Mouse (Mus musculus): ENCODE measurements around the gene Slc28a3. TPM values are rescaled to one million over a fixed set of nuclear protein-coding genes. Genes with fewer than 3 reads are reported as not detected.

Slc28a3 gene
- polyA plus RNA-seq, 1 experiment, result 1.5 TPM

DNA sequence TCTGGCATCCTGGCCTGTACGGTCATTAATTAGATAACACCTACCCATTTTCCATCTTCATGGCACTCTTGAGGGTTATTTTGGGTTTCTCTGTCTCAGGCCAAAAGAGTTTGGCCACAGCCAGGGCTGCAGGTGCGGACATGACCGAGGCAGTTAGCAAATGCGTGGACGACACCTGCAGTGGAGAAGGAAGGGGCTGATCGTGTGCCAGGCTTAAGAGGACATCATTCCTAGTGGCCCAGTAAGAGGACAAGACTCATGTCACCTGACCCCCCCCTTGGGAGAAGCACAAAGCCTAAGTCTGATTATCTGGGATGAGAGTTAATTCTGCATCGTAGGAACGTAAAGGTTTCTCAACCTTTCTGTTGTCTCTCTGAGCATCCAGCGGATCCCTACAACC lies 44.5 kb downstream of the Slc28a3 start:
- TF ChIP-seq POLR2A (IDR thresholded peaks at IDR 0.05; ENCODE audit: control insufficient read depth, low read depth, low read length), result no peak
- no peak for TF ChIP-seq CTCF (IDR thresholded peaks at IDR 0.05; ENCODE audit: control insufficient read depth, insufficient read depth, insufficient replicate concordance, low read depth, low read length)
- Histone ChIP-seq H3K4me1 (ENCODE audit: control insufficient read depth, insufficient read depth, low read length) (no peaks in the 10 kb centered on the region), H3K36me3 (ENCODE audit: control insufficient read depth, insufficient read depth, low read length) (no peaks in the 10 kb centered on the region), H3K4me3 (ENCODE audit: control insufficient read depth, low read depth, low read length) (no peak overlapping the region), H3K27me3 (ENCODE audit: control insufficient read depth, insufficient read depth, low read length) (no peaks in the 10 kb centered on the region), H3K27ac (ENCODE audit: control insufficient read depth, insufficient read depth, low read depth, low read length) (no peak overlapping the region)

DNA sequence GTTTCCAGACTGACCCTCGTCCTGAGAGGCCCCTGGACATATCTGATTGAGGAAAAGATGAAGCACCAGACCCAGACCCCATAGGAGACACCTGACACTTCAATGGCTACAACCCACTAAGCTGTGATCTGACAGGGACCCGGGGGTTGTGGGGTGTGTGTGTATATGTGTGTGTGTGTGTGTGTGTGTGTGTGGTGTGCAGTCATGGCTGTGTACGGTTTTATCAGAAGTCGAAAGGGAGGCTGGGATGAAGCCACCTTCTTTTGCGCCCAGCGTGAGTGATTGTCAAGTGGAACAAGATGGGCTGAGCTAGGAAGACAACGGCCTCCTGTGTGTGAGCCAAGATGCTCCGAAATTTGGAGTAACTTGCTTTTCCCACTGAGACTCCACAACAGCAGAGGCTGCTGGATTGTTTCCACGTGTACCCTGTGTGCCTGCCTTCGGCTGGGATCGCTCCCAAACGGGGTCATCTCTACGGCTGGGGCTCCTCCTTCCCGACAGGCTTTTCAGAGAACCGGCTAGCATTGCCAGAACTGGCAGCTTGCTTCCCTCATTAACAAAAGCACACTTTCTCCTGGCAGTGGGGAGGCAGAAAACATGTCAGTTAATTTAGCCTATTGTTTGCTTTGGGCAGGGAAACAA lies 50.1 kb downstream of the Slc28a3 start:
- Histone ChIP-seq H3K36me3 (ENCODE audit: control insufficient read depth, insufficient read depth, low read length) (no peaks in the 10 kb centered on the region), H3K4me3 (ENCODE audit: control insufficient read depth, low read depth, low read length) (no peak overlapping the region), H3K27me3 (ENCODE audit: control insufficient read depth, insufficient read depth, low read length) (no peaks in the 10 kb centered on the region), H3K27ac (ENCODE audit: control insufficient read depth, insufficient read depth, low read depth, low read length) (no peak overlapping the region), H3K4me1 (ENCODE audit: control insufficient read depth, insufficient read depth, low read length) (no peaks in the 10 kb centered on the region)
- TF ChIP-seq CTCF (IDR thresholded peaks at IDR 0.05; ENCODE audit: control insufficient read depth, insufficient read depth, insufficient replicate concordance, low read depth, low read length) (no peak), POLR2A (IDR thresholded peaks at IDR 0.05; ENCODE audit: control insufficient read depth, low read depth, low read length) (no peak)

DNA sequence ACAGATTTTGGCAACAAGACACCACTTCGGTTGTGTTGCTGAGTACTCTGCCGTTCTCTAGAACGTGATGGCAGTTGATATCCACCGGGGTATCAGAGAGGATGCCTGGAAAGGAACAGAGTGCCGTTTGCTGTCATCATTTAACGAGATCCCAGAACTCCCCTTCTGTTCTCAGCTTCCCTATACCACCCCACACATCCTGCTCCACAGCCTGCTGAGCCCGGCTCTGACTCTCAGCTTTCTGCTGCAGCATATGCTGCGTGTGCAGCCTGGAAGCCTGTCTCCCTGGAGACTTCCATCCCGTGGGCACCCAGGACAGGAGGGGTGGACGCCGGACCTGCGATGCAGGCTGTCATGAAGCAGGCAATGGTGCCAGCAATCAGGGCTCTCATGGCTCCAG lies 52.5 kb downstream of the Slc28a3 start:
- TF ChIP-seq POLR2A (IDR thresholded peaks at IDR 0.05; ENCODE audit: control insufficient read depth, low read depth, low read length) (no peak), CTCF (IDR thresholded peaks at IDR 0.05; ENCODE audit: control insufficient read depth, insufficient read depth, insufficient replicate concordance, low read depth, low read length) (no peak)
- Histone ChIP-seq H3K4me3 (ENCODE audit: control insufficient read depth, low read depth, low read length) (no peak overlapping the region), H3K36me3 (ENCODE audit: control insufficient read depth, insufficient read depth, low read length) (no peaks in the 10 kb centered on the region), H3K27me3 (ENCODE audit: control insufficient read depth, insufficient read depth, low read length) (no peaks in the 10 kb centered on the region), H3K4me1 (ENCODE audit: control insufficient read depth, insufficient read depth, low read length) (no peaks in the 10 kb centered on the region), H3K27ac (ENCODE audit: control insufficient read depth, insufficient read depth, low read depth, low read length) (no peak overlapping the region)

DNA sequence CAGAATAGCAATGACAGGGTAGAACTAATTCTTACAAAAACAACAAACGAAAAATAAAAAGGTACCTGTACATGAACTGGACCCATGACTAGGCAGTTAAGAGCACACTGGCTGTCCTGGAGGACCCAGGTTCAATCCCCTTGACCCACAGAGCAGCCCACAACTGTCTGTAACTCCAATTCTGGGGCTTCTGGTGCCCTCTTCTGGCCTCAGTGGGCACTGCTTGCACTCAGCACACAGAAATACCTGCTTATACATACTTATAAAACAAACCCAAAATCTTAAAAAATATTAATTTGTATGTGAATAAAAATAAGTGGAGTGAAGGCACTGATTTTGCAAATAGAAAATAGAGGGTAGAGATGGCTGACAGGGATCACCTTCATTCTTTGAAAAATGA lies 54.7 kb downstream of the Slc28a3 start:
- Histone ChIP-seq H3K36me3 (ENCODE audit: control insufficient read depth, insufficient read depth, low read length) (no peaks in the 10 kb centered on the region), H3K27ac (ENCODE audit: control insufficient read depth, insufficient read depth, low read depth, low read length) (no peak overlapping the region), H3K4me3 (ENCODE audit: control insufficient read depth, low read depth, low read length) (no peak overlapping the region), H3K4me1 (ENCODE audit: control insufficient read depth, insufficient read depth, low read length) (no peaks in the 10 kb centered on the region), H3K27me3 (ENCODE audit: control insufficient read depth, insufficient read depth, low read length) (no peaks in the 10 kb centered on the region)
- peak; percentile 6; the same call in 1 of the 2 replicates for TF ChIP-seq CTCF (IDR thresholded peaks at IDR 0.05; ENCODE audit: control insufficient read depth, insufficient read depth, insufficient replicate concordance, low read depth, low read length)
- TF ChIP-seq POLR2A (IDR thresholded peaks at IDR 0.05; ENCODE audit: control insufficient read depth, low read depth, low read length), result no peak

DNA sequence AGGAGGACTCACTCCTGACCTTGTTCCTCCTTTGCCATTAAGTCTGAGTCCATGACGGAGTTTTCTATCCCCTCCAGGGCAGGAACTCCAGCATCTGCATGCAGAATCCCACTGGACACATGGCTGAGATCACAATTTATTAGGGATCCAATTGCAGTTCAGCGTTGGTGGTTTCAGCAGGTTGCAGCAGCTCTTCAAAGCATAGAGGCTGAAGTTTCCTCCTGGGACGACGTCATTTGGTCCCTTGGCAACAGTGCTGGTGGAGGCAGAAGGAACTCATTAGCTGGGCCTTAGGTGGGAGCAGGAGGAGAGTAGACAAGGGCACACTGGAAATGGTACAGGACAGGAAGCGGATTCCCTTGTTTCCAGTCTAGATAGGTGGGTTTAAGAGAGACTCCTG lies 55.1 kb downstream of the Slc28a3 start:
- TF ChIP-seq CTCF (IDR thresholded peaks at IDR 0.05; ENCODE audit: control insufficient read depth, insufficient read depth, insufficient replicate concordance, low read depth, low read length) (no peak), POLR2A (IDR thresholded peaks at IDR 0.05; ENCODE audit: control insufficient read depth, low read depth, low read length) (no peak)
- Histone ChIP-seq H3K27me3 (ENCODE audit: control insufficient read depth, insufficient read depth, low read length) (no peaks in the 10 kb centered on the region), H3K4me1 (ENCODE audit: control insufficient read depth, insufficient read depth, low read length) (no peaks in the 10 kb centered on the region), H3K27ac (ENCODE audit: control insufficient read depth, insufficient read depth, low read depth, low read length) (no peak overlapping the region), H3K36me3 (ENCODE audit: control insufficient read depth, insufficient read depth, low read length) (no peaks in the 10 kb centered on the region), H3K4me3 (ENCODE audit: control insufficient read depth, low read depth, low read length) (no peak overlapping the region)

DNA sequence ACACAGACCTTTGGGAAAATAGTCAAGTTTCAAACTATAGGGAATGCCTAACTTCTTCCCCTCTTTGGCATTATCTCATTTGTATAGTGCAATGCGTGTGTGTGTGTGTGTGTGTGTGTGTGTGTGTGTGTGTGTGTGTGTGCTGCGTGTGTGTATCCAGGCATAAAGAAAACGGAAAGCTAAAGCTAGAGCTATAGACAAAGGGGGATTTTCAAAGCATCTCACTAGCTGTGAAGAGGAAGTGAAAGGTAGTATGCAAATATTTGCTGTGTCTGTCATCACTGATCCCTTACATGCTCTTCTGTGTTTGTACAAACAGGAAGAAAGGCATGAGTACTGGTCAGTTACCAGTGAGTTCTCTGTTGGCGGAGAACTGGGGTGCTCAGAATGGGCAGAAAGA lies 58.8 kb downstream of the Slc28a3 start:
- TF ChIP-seq CTCF (IDR thresholded peaks at IDR 0.05; ENCODE audit: control insufficient read depth, insufficient read depth, insufficient replicate concordance, low read depth, low read length), result no peak
- TF ChIP-seq POLR2A (IDR thresholded peaks at IDR 0.05; ENCODE audit: control insufficient read depth, low read depth, low read length), result no peak
- H3K4me3 ChIP-seq (ENCODE audit: control insufficient read depth, low read depth, low read length), result no peak overlapping the region
- no peaks in the 10 kb centered on the region for H3K4me1 ChIP-seq (ENCODE audit: control insufficient read depth, insufficient read depth, low read length)
- no peaks in the 10 kb centered on the region for H3K36me3 ChIP-seq (ENCODE audit: control insufficient read depth, insufficient read depth, low read length)
- H3K27ac ChIP-seq (ENCODE audit: control insufficient read depth, insufficient read depth, low read depth, low read length), result no peak overlapping the region
- no peaks in the 10 kb centered on the region for H3K27me3 ChIP-seq (ENCODE audit: control insufficient read depth, insufficient read depth, low read length)

DNA sequence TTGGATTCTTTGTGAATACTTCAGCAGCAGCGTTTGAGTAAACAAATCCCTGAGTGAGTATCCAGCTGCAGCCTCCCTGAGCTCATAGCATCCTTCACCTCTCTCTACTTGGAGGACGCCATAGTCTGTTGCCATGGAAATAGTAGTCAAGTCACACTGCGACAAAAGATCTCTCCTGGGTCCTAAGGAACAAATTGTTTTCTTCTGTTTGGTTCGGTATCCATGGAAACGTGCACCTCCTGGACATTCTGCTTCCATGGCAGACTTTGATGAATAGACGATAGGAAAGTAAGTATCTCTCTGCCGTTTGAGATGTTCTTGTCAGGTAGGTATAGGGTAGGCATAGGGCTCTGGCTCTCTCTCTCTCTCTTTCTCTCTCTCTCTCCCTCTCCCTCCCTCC lies 63.1 kb downstream of the Slc28a3 start:
- Histone ChIP-seq H3K4me1 (ENCODE audit: control insufficient read depth, insufficient read depth, low read length) (peaks cover 8% of the 10 kb centered on the region), H3K4me3 (ENCODE audit: control insufficient read depth, low read depth, low read length) (peak overlapping the region; percentile 83), H3K27me3 (ENCODE audit: control insufficient read depth, insufficient read depth, low read length) (no peaks in the 10 kb centered on the region), H3K27ac (ENCODE audit: control insufficient read depth, insufficient read depth, low read depth, low read length) (0 out of 2 replicates have a peak overlapping the region, but pooled peaks have one; percentile 5), H3K36me3 (ENCODE audit: control insufficient read depth, insufficient read depth, low read length) (no peaks in the 10 kb centered on the region)
- TF ChIP-seq CTCF (IDR thresholded peaks at IDR 0.05; ENCODE audit: control insufficient read depth, insufficient read depth, insufficient replicate concordance, low read depth, low read length) (no peak), POLR2A (IDR thresholded peaks at IDR 0.05; ENCODE audit: control insufficient read depth, low read depth, low read length) (no peak)

Measured in testis, adult 2 months (tissue).